Mouse (Mus musculus) cerebellum, postnatal 10 days (tissue): ENCODE measurements around the gene Olfr430.
"Not testable (repeated sequence)": the region's sequence is repeated elsewhere in the genome, so short reads cannot be mapped to it uniquely, and the experiment has no call there.

Source experiments
- DNase-seq, 2 experiments: peaks; one replicate each; pipeline ENCODE4 v3.0.0; 2021; ENCODE audit warnings: mixed read lengths in 2 of 2

Olfr430 gene

GRCm38 (mm10) chr1:174066305-174066704 lies at the start of gene Olfr430:
Olfr430 (plus strand) TSS chr1:174066605.
- DNase-seq: no peak

DNA sequence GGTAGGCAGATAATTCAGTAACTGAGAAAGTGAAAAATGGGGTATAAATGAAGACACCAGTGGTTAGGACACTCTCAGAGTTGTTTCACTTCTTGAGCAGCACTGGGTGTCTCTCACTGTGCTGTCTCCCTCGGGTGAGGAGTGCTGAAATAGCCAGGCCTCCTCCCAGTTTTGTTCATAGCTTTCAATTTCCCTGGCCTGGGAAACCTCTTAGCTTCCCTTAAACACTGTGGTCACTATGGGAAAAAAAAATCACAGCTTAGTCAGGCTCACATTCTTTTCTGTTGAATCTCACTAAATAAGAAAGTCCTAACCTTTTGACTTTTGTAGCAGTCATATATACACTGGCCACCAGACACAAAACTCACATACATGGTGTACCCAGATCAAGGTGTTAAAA lies 34.7 kb upstream of the Olfr430 start, which contains the start of gene Ifi205:
Ifi205 (minus strand) TSS at position 113 of the 400 bp plus-strand sequence.
- DNase-seq: no peak

DNA sequence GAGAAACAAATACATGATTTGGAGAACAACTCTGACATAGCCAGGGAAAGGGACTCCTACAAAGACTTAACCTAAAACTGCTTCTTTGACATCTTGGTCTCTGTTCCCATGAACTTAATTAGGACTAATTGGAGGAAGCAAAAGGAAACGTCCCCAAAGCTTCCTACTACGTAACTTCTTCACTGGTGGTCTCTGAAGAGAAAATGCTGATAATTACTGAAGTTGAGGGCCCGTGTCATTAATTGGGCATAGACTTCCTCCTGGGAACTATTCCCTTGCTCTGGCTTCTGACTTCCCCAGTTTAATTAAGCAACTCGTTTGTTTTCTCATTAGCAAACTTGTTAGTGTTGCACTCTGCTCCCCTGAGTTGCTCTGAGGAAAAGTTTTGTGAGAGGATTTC lies 30.6 kb upstream of the Olfr430 start:
- no peak for DNase-seq

GRCm38 (mm10) chr1:174038480-174038879 lies 27.9 kb upstream of the Olfr430 start:
- no peak for DNase-seq

DNA sequence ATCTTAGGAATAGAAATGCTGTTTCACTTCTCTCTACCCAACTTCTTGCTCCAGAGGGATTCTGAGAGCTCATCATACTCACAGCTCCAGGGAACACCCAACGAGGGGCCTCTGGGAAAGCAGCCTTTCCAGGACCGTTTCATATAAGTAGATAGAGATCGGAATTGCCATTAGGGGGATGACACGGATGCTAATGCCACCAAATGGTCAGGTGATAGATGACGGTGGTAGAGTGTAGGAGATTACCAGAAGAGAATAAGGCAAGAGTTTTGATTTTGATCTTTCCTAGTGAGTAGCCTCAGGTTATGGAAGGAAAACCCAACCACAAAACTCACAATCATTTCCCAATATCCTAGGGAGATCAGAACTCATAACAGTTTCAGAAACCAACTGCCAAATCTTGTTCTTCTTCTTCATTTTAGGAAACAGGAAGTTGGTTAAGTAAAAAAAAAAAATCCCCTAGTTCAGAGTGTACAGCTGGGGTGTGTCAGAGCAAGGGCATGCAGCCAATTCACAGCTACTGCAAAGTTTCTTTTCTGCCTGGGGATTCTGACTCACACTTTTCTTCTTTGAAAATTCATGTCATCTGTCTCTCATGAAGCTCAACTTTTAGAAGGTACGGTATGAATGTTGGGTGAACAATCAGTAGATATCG lies 25.8 kb upstream of the Olfr430 start, which contains the start of gene Olfr433:
Olfr433 (plus strand) TSS at position 183 of the 655 bp plus-strand sequence.
- DNase-seq: no peak

DNA sequence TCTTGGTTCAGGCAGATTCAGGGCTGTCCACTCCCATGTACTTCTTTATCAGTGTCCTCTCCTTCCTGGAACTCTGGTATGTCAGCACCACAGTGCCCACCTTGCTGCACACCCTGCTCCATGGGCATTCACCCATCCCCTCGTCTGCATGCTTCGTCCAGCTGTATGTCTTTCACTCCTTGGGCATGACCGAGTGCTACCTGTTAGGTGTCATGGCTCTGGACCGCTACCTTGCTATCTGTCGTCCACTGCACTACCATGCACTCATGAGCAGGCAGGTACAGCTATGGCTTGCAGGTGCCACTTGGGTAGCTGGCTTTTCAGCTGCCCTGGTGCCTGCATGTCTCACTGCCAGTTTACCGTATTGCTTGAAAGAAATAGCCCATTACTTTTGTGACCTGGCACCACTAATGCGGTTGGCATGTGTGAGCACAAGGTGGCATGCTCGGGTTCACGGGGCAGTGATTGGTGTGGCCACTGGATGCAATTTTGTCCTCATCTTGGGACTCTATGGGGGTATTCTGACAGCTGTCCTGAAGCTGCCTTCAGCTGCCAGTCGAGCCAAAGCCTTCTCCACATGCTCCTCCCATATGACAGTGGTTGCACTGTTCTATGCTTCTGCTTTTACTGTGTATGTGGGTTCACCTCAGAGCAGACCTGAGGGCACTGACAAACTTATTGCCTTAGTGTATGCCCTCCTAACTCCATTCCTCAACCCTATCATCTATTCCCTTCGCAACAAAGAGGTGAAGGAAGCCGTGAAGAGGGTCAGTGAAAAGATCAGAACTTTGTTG lies 24.1 kb upstream of the Olfr430 start:
- DNase-seq: not testable (repeated sequence)

GRCm38 (mm10) chr1:174044431-174044830 lies 22.0 kb upstream of the Olfr430 start:
- DNase-seq: no peak

DNA sequence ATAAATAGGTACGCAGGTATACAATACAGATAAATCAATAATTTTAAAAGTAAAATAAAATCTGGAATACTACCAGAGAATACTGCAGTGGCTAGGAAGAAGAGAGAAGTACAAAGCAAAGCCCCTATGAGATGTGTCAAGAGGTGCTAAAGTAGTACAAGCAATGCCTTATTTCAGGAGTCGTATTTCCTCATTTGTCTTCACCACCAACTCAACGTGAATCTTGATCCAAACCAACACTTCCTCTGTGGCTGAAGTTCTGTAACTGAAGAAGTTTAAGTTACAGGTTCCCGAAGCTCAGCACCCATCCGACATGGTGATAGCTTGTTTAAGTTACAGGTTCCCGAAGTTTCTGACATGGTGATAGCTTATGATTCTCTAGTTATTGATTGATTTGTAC lies 18.2 kb upstream of the Olfr430 start:
- not testable (repeated sequence) for DNase-seq

GRCm38 (mm10) chr1:174048893-174049292 lies 17.5 kb upstream of the Olfr430 start, which contains the start of gene Olfr432:
Olfr432 (plus strand) TSS chr1:174049205.
- no peak for DNase-seq

DNA sequence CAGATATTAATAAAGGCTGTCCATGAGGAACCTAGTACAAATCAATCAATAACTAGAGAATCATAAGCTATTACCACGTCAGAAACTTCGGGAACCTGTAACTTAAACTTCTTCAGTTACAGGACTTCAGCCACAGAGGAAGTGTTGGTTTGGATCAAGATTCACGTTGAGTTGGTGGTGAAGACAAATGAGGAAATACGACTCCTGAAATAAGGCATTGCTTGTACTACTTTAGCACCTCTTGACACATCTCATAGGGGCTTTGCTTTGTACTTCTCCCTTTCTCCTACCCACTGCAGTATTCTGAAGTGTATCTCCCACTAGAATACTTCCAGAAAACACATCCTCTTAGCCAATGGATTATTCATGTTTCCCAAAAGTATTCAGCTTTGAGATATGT lies 17.0 kb upstream of the Olfr430 start:
- not testable (repeated sequence) for DNase-seq

DNA sequence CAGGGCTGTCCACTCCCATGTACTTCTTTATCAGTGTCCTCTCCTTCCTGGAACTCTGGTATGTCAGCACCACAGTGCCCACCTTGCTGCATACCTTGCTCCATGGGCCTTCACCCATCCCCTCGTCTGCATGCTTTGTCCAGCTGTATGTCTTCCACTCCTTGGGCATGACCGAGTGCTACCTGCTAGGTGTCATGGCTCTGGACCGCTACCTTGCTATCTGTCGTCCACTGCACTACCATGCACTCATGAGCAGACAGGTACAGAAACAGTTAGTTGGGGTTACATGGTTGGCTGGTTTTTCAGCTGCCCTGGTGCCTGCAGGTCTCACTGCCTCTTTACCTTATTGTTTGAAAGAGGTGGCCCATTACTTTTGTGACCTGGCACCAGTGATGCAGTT lies 15.9 kb upstream of the Olfr430 start:
- DNase-seq: no peak

- no peak for DNase-seq
Measured at GRCm38 (mm10) chr1:174051515-174051914, 14.9 kb upstream of the Olfr430 start.

DNA sequence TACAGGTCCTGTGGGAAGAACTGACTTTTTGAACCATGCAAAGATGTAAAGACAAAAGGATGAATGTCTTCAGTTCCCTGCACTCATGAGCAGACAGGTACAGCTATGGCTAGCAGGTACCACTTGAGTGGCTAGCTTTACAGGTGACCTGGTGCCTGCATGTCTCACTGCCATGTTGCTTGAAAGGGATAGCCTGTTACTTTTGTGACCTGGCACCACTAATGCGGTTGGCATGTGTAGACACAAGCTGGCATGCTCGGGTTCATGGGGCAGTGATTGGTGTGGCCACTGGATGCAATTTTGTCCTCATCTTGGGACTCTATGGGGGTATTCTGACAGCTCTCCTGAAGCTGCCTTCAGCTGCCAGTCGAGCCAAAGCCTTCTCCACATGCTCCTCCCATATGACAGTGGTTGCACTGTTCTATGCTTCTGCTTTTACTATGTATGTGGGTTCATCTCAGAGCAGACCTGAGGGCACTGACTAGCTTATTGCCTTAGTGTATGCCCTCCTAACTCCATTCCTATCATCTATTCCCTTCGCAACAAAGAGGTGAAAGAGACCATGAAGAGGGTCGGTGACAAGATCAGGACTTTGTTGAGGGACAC lies 14.4 kb upstream of the Olfr430 start:
- no peak for DNase-seq

DNA sequence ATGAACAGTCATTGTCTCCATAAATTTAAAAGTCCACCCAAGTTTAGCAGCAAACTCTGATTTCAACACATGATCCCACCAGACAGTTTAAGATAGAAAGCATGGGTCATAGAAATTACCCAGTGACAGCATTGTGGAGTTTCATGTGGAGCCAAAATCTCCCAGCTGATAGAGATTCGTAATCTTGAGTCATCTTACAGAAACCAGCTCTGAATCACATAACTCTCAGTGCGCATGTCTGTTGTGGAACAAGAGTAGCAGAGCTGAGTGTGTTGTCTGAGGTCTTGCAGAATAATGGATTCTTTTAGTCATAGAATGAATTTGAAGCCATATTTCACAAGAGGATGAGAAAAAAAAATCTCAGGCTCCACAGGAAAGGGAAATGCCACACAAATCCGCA lies 13.4 kb upstream of the Olfr430 start:
- no peak for DNase-seq

GRCm38 (mm10) chr1:174055248-174055647 lies 11.2 kb upstream of the Olfr430 start:
- no peak for DNase-seq

- no peak for DNase-seq
Measured at GRCm38 (mm10) chr1:174084031-174084430, 17.6 kb downstream of the Olfr430 start, which contains the start of gene Olfr429. Olfr429 (plus strand) TSS chr1:174084331.

- DNase-seq: no peak
Measured at GRCm38 (mm10) chr1:174096591-174096990, 30.2 kb downstream of the Olfr430 start, which contains the start of gene Olfr427. Olfr427 (plus strand) TSS chr1:174096891.

DNA sequence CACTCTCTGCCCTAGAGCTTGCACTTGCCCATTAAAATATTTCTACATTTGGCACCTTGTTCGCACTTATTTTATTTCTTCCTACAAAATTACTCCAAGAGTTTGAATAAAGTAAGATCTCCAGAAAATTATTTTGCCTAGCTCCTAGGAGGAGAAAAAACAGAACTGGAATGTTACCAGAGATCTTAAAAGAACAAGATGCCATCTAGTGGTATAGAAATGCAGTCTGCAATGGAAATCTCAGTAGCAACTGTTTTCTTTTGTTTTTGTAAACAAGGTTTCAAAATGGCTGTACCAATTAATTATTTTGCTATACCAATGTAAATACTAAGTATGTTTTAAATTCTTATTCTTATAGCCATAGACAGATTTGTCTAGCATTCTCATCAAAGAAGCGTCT lies 37.3 kb downstream of the Olfr430 start:
- peak in 1 of 2 experiments; percentile 39 for DNase-seq

GRCm38 (mm10) chr1:174121062-174121461 lies 54.7 kb downstream of the Olfr430 start, which contains the start of gene Olfr231:
Olfr231 (minus strand) TSS chr1:174121162.
- no peak for DNase-seq
